Mouse (Mus musculus): ENCODE results near the gene Gtf2i. TPM values are rescaled to one million over a fixed set of nuclear protein-coding genes. Genes with fewer than 3 reads are reported as not detected.

Gtf2i gene
- polyA plus RNA-seq, 1 experiment from 2014 or later: 137 TPM

DNA sequence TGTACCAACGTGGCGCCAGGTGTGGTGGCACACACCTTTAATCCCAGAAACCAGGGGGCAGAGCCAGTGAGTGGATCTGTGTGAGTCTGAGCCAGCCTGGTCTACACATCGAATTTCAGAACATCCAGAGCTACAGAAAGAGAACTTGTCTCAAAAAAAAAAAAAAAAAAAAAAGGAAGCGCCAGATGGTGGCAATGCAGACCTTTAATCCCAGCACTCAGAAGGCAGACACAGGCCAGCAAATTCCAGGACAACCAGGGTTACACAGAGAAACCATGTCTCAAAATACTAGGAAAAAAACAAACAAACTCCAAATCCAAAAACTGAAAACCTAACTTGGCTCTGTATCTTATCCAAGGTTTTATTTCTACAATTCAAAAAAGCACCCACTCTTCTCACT, 44.0 kb downstream of the Gtf2i start:
- Histone ChIP-seq H3K4me3 (replicated peaks) (no peak overlapping the region), H3K4me2 (replicated peaks) (no peak overlapping the region), H3K27me3 (replicated peaks) (no peaks in the 10 kb centered on the region), H3K9me3 (no peaks in the 10 kb centered on the region), H3K4me1 (replicated peaks) (no peaks in the 10 kb centered on the region), H3K27ac (no peak overlapping the region), H3K36me3 (peaks cover 46% of the 10 kb centered on the region), H3K9ac (no peak overlapping the region)
- no peak for ATAC-seq
- WGBS: 88% methylated on average over 4 of the region's 4 CpGs

DNA sequence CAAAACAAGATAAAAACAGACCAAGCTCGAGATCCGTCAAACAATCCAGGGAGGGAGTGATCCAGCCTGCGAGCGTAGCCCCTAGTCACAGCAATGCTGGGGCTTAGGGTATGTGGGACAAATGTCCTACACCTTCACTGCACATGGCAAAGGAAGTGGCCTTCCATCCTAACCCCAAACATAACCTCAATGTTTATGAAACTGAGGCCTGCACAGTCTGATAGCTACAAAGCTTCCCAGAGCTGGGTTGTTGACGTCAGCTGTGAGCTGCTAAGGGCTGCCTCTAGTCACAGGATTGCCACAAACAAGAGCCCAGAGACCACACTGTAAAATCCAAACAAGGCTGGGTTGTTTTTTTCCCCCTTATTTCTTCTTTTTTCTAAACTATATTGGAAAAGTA, 44.8 kb downstream of the Gtf2i start:
- Histone ChIP-seq H3K4me2 (replicated peaks) (no peak overlapping the region), H3K27me3 (replicated peaks) (no peaks in the 10 kb centered on the region), H3K4me3 (replicated peaks) (no peak overlapping the region), H3K36me3 (peaks cover 52% of the 10 kb centered on the region), H3K9ac (no peak overlapping the region), H3K27ac (no peak overlapping the region), H3K9me3 (no peaks in the 10 kb centered on the region), H3K4me1 (replicated peaks) (no peaks in the 10 kb centered on the region)
- WGBS: 78% methylated on average over 5 of the region's 5 CpGs
- ATAC-seq: no peak

DNA sequence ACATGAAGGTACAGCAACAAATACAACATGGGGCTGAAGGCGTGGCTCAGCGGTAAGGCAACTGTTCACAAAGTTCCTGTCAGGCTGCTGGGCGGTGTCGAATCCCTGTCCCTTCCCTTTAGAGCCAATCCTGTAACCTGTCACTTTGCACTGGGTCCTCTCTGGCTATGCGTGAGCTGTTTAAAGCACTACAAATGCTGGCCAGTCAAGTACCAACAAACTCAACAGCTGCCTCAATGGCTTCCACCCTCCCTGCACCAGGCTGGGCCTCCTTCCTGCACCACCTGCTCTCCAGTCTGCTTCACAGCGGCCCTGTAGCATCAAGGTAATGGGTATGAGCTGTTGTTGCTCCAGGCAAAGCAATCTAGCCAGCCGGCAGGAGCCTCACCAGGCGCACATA, 45.8 kb downstream of the Gtf2i start:
- H3K4me3 ChIP-seq (replicated peaks): no peak overlapping the region
- H3K4me1 ChIP-seq (replicated peaks): no peaks in the 10 kb centered on the region
- 96% methylated on average over 8 of the region's 8 CpGs for WGBS
- H3K9me3 ChIP-seq: no peaks in the 10 kb centered on the region
- no peaks in the 10 kb centered on the region for H3K27me3 ChIP-seq (replicated peaks)
- H3K36me3 ChIP-seq: peaks cover 54% of the 10 kb centered on the region
- H3K4me2 ChIP-seq (replicated peaks): no peak overlapping the region
- ATAC-seq: no peak
- no peak overlapping the region for H3K9ac ChIP-seq
- no peak overlapping the region for H3K27ac ChIP-seq

DNA sequence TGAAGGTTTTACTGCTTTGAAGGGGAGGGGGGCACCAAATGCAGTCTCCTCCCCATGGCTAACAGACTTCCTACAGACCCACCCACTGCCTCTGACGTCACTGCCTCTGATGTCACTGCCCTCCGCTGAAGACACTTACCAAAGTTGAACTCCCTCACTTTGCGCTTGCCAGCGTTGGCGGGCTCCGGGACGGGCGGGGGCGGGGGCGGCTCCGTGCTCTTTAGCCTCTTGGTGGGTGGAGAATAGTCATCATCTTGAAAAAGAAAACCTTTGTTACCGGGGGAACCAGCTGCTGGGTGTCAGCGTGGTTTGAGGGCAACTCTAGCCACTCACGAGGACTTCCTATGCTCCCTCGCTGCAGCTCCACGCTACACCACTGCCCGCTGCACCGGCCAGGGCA, 48.2 kb downstream of the Gtf2i start:
- no peaks in the 10 kb centered on the region for H3K9me3 ChIP-seq
- H3K4me3 ChIP-seq (replicated peaks): no peak overlapping the region
- H3K4me2 ChIP-seq (replicated peaks): no peak overlapping the region
- H3K36me3 ChIP-seq: peaks cover 52% of the 10 kb centered on the region
- H3K27ac ChIP-seq: no peak overlapping the region
- 82% methylated on average over 18 of the region's 18 CpGs for WGBS
- no peak overlapping the region for H3K9ac ChIP-seq
- H3K27me3 ChIP-seq (replicated peaks): no peaks in the 10 kb centered on the region
- H3K4me1 ChIP-seq (replicated peaks): no peaks in the 10 kb centered on the region
- 0 out of 2 replicates have a peak, but pooled peaks have one; percentile 36 for ATAC-seq

- Histone ChIP-seq H3K4me2 (replicated peaks) (no peak overlapping the region), H3K9me3 (no peaks in the 10 kb centered on the region), H3K27me3 (replicated peaks) (no peaks in the 10 kb centered on the region), H3K4me1 (replicated peaks) (no peaks in the 10 kb centered on the region), H3K36me3 (peaks cover 55% of the 10 kb centered on the region), H3K4me3 (replicated peaks) (no peak overlapping the region), H3K9ac (no peak overlapping the region), H3K27ac (no peak overlapping the region)
- 86% methylated on average over 2 of the region's 2 CpGs for WGBS
- no peak for ATAC-seq
Measured at GRCm38 (mm10) chr5:134265890-134266289, 48.7 kb downstream of the Gtf2i start.

DNA sequence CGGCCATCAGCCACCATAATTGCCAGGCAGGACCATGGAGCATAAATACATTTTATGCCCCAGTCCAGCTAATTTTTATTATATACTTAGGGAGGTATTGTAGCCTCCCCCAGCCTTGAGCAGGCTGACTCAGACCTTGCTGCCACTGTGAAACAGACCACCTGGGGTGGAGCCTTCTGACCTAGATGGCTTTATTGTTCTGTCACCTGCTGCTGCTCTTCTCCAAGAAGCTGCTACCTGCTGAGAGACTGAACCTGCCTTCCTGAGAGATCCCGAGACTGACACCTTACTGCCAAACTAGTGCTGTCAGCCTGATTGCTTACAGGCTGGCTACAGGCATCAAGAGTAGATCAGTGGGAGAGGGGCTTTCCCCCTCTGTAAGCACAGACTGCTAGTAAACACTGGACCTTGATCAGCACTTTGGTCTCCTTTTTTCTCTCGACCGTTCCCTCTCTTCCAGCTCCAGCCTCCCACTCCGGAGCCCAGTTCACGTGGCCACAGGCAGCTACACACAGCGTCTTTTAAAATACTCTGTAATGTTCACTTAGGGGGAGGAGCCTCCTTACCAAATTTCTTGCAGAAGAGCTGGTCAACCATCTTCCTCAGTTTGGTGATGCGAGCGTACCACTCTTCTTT, 54.4 kb downstream of the Gtf2i start:
- Histone ChIP-seq H3K36me3 (peaks cover 69% of the 10 kb centered on the region), H3K9me3 (no peaks in the 10 kb centered on the region), H3K27ac (no peak overlapping the region), H3K4me3 (replicated peaks) (no peak overlapping the region), H3K4me2 (replicated peaks) (no peak overlapping the region), H3K9ac (no peak overlapping the region), H3K4me1 (replicated peaks) (no peaks in the 10 kb centered on the region), H3K27me3 (replicated peaks) (no peaks in the 10 kb centered on the region)
- no peak for ATAC-seq
- 94% methylated on average over 9 of the region's 9 CpGs for WGBS

DNA sequence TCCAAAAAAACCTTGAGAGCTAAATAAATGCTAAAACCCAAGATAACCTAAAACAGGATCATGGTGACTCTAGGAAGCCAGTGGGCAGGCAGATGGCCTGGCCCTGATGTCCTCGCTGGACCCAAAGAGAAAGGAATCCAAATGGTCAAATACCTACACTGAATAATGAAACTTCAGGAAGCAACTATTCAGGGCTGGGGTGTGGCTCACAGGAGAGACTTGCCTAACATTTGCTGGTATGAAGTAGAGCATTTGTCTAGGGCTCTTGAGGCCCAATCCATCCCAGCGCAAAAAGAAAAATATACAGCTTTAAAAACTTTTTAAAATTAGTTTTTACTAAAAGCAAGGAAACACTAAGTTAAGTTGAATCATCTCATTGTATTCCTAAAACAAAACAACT, 55.6 kb downstream of the Gtf2i start:
- Histone ChIP-seq H3K27ac (no peak overlapping the region), H3K9me3 (no peaks in the 10 kb centered on the region), H3K4me3 (replicated peaks) (no peak overlapping the region), H3K36me3 (peaks cover 69% of the 10 kb centered on the region), H3K27me3 (replicated peaks) (no peaks in the 10 kb centered on the region), H3K4me2 (replicated peaks) (no peak overlapping the region), H3K4me1 (replicated peaks) (no peaks in the 10 kb centered on the region), H3K9ac (no peak overlapping the region)
- 91% methylated on average over 2 of the region's 2 CpGs for WGBS
- no peak for ATAC-seq

- Histone ChIP-seq H3K9ac (no peak overlapping the region), H3K9me3 (no peaks in the 10 kb centered on the region), H3K4me1 (replicated peaks) (no peaks in the 10 kb centered on the region), H3K27ac (no peak overlapping the region), H3K4me3 (replicated peaks) (no peak overlapping the region), H3K4me2 (replicated peaks) (no peak overlapping the region), H3K27me3 (replicated peaks) (no peaks in the 10 kb centered on the region), H3K36me3 (peaks cover 70% of the 10 kb centered on the region)
- no peak for ATAC-seq
- WGBS: 80% methylated on average over 4 of the region's 4 CpGs
Measured at GRCm38 (mm10) chr5:134258395-134258794, 56.2 kb downstream of the Gtf2i start.

- ATAC-seq: no peak
Measured at GRCm38 (mm10) chr5:134257349-134258031, 57.1 kb downstream of the Gtf2i start.

GRCm38 (mm10) chr5:134255294-134255693, 59.3 kb downstream of the Gtf2i start:
- Histone ChIP-seq H3K27me3 (replicated peaks) (no peaks in the 10 kb centered on the region), H3K4me3 (replicated peaks) (no peak overlapping the region), H3K4me1 (replicated peaks) (no peaks in the 10 kb centered on the region), H3K27ac (no peak overlapping the region), H3K4me2 (replicated peaks) (no peak overlapping the region), H3K9me3 (no peaks in the 10 kb centered on the region), H3K36me3 (peaks cover 74% of the 10 kb centered on the region), H3K9ac (no peak overlapping the region)
- 93% methylated on average over 10 of the region's 10 CpGs for WGBS
- no peak for ATAC-seq

More at GRCm38 (mm10) chr5:134257349-134258031, 57.1 kb downstream of the Gtf2i start:
- Histone ChIP-seq H3K4me1 (replicated peaks) (no peaks in the 10 kb centered on the region), H3K27me3 (replicated peaks) (no peaks in the 10 kb centered on the region), H3K27ac (no peak overlapping the region), H3K9ac (no peak overlapping the region), H3K9me3 (no peaks in the 10 kb centered on the region), H3K36me3 (peaks cover 72% of the 10 kb centered on the region), H3K4me3 (replicated peaks) (no peak overlapping the region), H3K4me2 (replicated peaks) (no peak overlapping the region)
- 89% methylated on average over 13 of the region's 13 CpGs for WGBS

DNA sequence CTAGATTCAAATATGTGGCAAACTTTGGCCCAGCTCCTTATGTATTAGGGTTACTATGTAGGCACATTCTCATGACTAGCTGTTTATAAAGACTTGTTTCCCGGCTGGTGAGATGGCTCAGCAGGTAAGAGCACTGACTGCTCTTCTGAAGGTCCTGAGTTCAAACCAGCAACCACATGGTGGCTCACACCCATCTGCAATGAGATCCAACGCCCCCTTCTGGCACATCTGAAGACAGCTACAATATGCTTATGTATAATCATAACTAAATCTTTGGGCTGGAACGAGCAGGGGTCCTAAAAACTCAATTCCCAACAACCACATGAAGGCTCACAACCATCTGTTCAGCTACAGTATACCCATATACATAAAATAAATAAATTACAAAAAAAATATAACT, 60.8 kb downstream of the Gtf2i start:
- no peak overlapping the region for H3K4me2 ChIP-seq (replicated peaks)
- no peaks in the 10 kb centered on the region for H3K9me3 ChIP-seq
- no peaks in the 10 kb centered on the region for H3K27me3 ChIP-seq (replicated peaks)
- H3K4me3 ChIP-seq (replicated peaks): no peak overlapping the region
- WGBS: 72% methylated on average over 3 of the region's 3 CpGs
- H3K27ac ChIP-seq: no peak overlapping the region
- no peaks in the 10 kb centered on the region for H3K4me1 ChIP-seq (replicated peaks)
- H3K9ac ChIP-seq: no peak overlapping the region
- peaks cover 78% of the 10 kb centered on the region for H3K36me3 ChIP-seq
- no peak for ATAC-seq

GRCm38 (mm10) chr5:134251083-134251482, 63.5 kb downstream of the Gtf2i start:
- Histone ChIP-seq H3K4me2 (replicated peaks) (no peak overlapping the region), H3K36me3 (peaks cover 83% of the 10 kb centered on the region), H3K27me3 (replicated peaks) (no peaks in the 10 kb centered on the region), H3K4me1 (replicated peaks) (no peaks in the 10 kb centered on the region), H3K4me3 (replicated peaks) (no peak overlapping the region), H3K9me3 (no peaks in the 10 kb centered on the region), H3K27ac (no peak overlapping the region), H3K9ac (no peak overlapping the region)
- WGBS: 98% methylated on average over 4 of the region's 4 CpGs
- no peak for ATAC-seq

GRCm38 (mm10) chr5:134250601-134251000, 64.0 kb downstream of the Gtf2i start:
- Histone ChIP-seq H3K4me1 (replicated peaks) (no peaks in the 10 kb centered on the region), H3K9me3 (no peaks in the 10 kb centered on the region), H3K4me3 (replicated peaks) (no peak overlapping the region), H3K36me3 (peaks cover 86% of the 10 kb centered on the region), H3K27ac (no peak overlapping the region), H3K27me3 (replicated peaks) (no peaks in the 10 kb centered on the region), H3K4me2 (replicated peaks) (no peak overlapping the region), H3K9ac (no peak overlapping the region)
- 91% methylated on average over 3 of the region's 3 CpGs for WGBS
- no peak for ATAC-seq

Data from intestine, embryonic 15.5 days (tissue).